Mouse (Mus musculus) embryo, embryonic 11.5 days (tissue): ENCODE results near the gene Tbcd.

ENCODE experiments used
- DNase-seq: peaks from one replicate; pipeline ENCODE4 v3.0.0-alpha.2; 2012; ENCODE audit warnings: low read depth, low spot score

The Tbcd gene

DNA sequence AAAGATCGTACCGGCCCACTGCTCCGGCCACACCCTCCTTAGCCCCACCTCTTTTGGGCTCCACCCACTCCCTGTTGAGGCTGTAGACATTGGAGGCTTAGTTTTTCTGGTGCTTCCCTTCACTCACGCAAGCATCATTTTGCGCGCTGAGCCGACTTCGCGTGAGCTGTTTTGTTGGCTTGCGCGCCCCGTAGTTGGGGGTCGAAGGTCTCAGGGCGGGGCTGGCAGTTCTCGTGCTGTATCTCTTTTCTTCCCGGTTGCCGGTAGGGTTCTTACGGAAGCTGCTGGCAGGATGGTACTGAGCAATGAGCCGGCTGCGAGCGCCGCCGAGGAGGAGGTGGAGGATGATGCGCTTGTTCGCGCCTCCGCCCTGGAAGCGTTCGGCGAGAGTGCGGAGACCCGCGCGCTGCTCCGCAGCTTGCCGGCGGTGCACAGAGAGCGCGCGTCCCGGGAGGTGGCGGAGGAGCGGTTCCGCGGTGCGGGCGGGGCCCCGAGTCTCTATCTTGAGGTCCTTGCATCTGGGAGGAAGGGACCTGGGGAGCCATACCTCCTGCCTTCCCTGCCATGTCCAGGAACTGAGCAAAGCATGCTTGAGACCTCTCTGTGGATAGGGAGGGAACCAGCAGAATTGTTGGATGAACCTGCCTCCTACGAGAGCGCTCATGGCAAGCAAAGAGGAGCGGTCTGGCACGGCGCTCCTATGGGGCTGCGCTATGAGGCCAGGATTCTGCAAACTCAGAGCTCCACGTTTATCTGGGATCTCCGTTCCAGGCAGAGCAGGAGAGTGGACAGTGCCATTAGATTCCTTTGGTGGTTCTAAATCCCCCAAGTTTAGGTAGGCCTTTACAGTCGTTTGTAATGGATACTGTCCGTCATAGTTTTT is at the start of gene Tbcd:
Gene Tbcd (plus strand): TSS at position 197 of the 883 bp plus-strand sequence.
- peak; percentile 89 for DNase-seq

DNA sequence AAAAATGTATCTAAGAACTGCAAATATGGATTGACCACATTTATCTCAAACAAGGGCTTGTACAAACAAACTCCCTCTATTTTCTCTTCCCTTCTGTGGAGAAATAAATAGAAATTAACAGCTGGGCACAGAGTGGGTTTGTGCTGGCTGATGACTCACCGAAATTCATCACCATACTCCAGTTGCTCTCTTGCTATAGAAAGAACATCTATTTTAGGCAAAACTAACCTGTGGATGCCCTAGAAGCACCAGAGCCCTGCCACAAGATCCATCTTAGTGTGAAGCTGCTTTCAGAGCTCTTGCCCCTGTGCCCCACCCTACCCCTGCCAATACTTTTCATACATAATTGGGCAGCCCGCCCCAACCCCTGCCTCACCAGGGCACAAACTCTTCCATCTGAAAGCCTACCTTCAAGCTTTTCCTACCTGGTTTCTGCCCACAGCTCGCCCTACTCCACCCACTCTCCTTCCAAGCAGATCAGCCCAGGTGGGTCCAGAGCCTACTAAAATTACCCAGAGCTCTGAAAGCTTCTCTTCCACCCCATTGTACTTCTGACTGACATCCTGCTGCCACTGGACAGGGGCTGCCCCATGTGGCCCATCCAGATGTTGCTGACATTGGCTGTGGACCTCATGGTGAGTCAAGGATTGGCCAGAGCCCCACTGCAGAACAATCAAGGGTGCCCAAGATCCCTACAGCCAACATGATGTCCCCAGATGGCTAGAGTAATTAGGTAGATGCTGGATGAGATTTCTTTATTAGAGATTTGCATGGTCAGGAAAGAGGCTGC is 44.2 kb upstream of the Tbcd start:
- no peak for DNase-seq

DNA sequence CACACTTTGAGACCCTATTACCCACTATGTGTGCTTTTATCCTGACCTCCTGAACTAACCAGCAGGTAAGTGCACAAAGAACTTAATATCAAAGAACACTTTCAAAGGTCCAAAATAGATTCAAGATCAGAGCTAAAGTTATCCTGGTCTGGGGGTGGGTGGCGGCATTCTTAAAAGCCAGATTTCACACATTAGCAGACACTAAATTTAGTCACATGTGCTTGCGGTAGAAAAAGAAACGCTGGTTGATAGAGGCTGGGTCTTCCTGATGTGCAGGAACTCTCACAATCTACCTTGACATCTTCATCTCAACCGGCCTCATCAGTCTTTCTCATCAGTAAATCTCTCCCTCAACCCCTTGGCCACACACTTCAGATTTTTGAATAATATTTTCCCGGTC is 37.0 kb upstream of the Tbcd start:
- no peak for DNase-seq

DNA sequence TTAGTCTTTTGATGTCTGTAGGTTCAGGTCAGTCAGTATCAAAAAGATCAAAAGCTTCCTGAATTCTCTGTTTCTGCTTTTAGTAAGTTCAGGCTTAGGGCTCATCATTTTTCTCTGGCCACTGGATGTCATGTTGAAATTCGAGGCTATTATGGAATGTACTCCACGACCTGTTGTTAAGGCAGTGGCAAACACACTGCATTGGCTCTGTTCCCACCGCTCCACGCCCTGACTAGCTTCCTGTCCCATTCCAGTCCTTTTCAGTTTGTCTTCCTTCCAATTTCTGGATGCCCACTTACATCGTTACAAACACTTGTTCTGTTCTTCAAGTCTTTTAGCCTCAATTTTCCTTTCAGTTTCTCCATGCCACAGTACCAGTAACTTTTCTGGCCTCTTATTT is 36.4 kb upstream of the Tbcd start:
- DNase-seq: no peak

DNA sequence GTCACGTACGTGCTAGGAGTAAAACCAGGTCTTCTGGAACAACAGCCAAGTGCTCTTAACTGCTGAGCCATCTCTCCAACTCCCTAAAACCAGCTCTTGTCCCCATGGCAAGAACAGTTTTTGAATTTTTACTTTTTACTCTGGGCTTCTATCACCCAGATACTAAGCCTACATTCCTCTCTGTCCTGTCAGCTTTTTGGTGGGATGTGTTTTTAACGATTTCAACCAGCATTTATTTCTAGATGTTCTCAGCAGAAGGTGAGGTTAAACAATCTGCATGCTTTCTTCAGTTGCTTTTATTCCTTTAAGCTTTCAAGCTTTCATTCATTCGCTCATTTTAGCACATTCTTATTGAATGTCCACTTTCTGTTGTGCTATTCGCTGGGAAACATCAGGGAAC is 33.8 kb upstream of the Tbcd start:
- DNase-seq: no peak

DNA sequence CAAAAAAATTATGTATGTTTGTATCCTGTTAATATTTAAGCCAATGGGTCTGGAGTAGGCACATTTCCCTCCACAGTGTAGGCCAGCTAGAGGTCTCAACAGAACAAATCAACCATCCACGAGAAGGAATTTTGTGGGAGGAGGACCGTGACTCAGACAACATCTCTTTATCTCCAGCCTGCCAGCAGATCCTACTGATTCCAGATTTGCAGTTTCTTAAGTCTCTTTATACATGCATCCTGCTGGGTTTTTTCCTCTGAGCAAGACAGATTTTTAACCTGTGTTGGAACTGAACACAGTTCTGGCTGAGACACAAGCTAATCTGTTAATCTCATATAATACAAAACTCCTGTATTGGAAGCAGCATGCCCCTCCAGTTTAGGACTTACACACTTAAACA is 32.8 kb upstream of the Tbcd start:
- DNase-seq: no peak

DNA sequence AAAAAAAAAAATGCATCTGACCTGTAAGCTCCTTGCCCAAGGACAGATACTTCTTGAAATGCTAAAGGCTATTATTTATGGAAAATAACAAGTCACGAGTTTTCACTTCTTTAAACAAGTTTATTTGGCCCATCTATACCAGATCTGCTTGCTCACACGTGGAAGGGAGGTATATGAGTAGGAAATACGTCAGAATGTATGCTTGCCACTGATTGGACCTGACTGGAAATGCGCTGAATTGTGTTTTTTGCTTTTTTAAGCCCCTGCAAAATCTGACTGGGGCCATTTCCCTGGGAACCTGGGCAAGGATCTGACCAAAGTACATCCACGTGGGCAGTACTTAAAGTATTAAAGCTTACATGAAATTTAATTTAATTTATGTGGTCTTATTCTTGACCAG is 31.4 kb upstream of the Tbcd start:
- no peak for DNase-seq

DNA sequence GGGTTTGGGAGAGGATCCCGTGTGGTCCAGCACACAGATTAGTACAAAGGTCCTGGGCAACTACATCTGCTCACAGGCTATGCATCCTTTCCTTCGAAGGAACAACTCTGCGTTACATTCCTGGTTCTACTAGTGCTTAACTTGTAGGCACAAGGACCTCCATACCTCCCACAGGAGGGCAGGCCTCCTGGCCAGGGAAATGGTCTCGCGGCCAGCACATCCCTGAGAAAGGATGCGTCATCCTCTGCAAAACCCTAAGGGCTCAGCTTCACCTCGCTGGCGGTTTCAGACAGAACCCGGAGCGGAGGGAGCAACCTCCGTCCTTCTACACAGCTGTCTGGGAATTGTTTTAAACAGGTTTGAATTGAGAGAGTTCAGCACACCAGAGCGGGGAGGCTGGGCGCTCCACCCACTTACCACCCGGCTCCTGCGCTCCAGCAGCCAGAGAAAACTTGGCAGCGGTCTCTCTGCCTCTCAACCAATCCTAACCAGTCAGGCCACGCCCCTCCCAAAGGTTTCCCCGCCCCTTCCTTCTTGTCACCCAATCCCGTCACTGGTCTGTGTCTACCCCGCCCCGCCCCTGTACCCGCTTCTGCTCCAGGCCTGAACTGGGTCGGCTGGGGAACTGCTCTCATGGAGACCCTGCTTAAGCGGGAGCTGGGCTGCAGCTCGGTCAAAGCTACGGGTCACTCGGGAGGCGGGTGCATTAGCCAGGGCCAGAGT is 30.8 kb upstream of the Tbcd start, which contains the start of gene Fn3krp:
Gene Fn3krp (plus strand): TSS at position 572 of the 723 bp plus-strand sequence.
- DNase-seq: peak; percentile 96

DNA sequence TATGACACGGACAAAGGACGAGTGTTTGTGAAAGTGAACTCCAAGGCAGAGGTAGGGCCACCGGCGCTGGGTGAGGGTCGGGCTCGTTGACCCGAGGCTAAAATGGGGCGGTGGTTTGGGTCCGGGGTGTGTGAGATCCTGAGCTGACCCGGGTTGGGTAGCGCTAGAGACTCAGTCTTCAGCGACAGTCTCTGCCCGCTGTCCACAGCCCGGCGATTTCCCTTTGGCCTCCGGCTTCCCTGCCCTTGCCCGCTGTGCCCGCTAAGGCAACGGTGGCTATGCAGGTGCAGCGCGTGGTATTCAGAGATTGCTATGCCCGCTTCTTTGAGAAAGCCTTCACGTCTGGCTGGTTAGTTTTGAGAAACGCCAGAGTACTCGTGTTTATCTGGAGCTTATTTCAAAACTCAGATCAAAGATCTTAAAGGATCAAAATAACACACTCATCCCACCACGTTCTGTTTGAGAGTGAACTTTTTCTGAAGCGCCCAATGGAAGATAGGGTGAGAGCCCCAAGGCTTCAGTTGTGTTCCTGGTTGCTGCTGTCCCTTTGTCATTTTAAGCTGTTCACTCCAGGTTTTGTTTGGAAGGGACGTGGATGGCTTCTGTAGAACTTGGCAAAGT is 30.1 kb upstream of the Tbcd start:
- DNase-seq: no peak

DNA sequence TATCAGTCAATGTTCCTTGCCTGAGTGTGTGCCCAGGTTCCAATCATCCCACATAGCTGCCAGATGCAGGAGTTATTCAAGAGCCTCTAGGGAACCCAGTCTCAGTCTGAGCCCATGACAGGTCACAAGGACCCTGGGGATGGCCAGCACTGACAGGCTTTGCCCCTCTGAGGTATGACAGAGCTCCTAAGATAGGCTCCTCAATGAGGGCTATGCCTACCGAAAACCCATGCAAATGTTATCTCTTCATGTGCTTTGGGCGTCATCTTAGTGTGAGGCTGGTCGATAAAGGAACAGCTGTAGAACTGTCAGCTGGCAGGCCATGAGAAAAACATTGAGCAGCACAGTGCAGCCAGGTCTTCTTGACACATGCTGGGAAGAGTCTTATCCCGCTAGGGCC is 18.4 kb upstream of the Tbcd start:
- no peak for DNase-seq

DNA sequence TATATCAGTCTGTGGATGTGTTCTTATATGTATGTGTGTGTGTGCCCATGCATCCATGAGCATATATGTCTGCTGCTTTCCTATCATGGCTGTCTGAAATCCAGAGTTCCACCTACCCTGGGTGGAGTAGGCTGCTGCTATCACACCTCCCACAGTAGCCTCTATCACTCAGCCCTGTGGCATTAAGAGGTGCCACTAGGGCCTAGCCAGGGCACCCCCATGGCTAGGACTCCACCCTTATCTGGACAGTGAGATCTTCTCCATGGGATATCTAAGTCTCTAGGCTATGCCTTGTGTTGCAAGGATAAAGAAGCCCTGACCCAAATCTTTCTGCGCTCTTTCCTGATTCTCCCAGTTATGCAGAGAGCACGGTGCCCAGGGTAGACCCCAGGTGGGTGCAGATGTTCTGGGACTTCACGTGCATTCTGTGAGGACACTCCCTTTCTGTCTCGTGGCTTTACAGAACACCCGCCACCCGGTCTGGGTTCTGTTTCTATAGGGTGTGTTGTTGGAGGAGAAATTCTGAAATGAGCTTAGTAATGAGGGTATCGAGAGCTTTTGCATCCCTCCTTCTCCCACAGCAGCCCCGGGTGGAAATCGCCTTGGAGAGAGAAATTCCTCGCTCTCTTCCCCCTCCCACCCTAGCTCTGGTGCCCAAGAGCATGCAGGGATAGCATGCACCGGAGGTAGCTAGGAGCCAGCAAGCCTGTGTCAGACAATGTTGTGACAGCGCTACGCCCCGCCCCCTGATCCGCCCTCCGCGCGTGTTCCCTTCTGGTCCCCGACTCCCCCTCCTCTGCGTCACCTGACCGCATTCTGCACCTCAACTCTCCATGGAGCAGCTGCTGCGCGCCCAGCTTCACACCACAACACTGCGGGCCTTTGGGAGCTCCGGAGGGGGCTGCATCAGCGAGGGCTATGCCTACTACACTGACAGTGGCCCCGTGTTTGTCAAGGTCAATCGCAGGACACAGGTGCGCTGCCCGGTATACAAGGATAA is 17.3 kb upstream of the Tbcd start, which contains the start of gene Fn3k:
Gene Fn3k (plus strand): TSS at position 758 of the 1,000 bp plus-strand sequence.
- peak; percentile 61 for DNase-seq

DNA sequence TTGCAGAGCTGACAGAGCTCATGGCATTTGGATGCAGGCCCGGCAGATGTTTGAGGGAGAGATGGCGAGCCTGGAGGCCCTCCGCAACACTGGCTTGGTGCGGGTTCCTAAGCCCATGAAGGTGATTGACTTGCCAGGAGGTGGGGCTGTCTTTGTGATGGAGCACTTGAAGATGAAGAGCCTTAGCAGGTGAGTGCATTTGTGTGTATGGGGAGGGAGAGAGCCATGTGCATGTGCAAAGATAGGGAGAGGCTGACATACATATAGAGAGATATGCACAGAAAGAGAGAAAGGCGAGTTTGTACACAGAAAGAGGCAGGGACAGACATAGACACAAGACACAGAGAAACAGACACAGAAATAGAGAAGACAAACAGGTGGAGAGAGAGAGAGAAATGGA is 14.5 kb upstream of the Tbcd start:
- DNase-seq: no peak

DNA sequence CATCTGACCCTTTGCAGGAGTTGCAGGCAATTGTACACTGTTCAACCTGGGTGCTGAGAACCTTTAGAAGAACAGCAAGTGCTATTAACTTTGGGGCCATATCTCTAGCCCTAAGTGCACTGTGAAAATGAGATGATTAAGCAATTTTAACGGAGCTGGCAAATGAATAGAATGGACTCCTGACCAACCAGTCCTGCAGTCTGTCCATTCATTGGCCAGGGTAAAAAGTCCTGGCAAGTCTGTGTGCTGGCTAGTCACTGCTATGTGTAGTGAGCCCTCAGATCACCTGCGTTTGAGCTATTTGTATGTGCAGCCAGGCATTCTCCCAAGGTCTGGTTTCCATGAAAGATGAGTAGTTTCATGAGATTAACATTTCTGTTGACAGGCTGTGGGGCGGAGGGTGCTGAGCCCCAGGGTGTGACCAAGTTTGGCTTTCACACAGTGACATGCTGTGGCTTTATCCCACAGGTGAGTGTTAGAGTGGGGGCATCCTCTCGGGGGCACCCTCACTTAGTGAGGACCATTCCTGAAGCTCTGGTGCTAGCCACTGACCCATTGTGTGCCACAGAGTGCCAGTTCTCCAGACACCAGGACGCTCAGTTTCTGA is 12.0 kb upstream of the Tbcd start:
- DNase-seq: no peak

DNA sequence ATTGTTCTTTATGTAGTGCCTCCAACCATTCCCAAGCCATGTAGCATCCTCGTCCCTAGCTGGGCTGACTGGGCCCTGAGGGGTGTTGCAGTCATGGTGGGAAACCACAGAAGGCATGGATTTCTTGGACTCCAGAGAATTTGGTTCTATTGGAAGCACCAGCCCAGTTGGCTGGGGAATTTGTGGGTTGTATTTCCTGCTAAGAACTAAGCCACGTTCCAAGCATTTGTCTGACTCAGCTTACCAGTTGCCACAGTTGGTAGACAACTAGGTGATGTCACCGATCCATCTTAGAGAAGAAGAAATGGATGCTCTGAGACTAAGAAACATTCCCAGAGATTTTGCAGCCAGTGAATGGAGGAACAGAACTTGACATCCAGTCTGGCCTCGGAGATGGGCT is 10.1 kb upstream of the Tbcd start:
- DNase-seq: no peak

DNA sequence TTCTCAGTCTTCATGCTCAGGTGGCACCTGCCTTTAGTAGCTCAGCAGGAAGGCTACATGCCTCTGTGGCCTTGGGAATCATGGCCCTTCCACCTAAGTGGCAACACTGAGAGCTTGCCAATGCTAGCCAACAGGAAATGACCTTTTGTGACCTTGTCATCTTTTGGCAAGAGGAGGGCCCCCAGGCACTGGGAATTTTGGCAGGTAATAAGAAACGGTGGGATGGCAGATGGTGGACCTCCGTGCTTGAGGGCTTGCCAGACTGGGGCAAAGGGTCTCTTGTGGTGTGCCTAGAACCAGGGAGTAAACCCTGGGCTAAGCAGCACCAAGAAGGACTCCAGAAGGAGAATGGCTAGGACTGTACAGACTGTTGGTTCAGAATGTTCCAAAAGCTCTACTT is 9.7 kb upstream of the Tbcd start:
- no peak for DNase-seq

DNA sequence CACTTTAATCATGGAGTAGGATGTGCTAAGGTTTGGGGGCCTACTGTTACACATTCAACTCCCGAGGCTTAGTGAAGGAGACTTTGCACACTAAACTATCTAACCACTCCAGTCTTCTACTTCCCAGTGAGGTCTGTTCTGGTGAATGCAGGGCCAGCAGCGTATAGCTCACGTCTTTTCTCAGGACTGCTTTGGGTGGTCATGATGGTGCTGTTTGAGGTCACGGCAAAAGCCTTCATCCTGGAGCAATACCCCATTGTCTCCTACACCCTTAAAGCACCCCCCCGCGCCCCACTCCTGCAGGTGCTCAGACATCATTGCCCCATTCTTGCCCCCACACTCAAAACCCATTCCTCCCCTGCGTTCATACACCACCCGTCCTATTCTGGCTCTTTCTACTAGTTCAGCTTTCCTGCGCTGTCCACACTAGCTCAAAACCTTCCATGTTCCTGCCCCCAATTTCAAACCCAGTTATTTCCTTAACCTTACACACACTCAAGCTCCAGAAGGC is 478 bp upstream of the Tbcd start:
- no peak for DNase-seq

DNA sequence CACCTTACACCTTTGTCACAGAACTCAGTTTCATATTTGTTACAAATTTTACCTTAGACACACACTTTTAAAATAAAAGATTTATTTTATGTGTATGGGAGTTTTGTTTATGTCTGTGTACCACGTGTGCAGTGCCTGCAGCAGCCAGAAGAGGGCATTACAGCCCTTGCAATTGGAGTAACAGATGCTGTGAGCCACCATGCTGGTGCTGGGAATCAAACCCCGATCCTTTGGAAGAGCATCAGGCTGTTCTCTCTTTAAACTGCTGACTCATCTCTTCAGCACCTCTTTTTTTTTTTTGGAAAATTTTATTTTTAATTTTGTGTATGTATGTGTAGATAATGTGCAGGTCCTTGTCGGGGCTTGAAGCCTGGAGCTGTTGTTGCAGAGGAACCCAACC is 6.1 kb downstream of the Tbcd start:
- DNase-seq: no peak

DNA sequence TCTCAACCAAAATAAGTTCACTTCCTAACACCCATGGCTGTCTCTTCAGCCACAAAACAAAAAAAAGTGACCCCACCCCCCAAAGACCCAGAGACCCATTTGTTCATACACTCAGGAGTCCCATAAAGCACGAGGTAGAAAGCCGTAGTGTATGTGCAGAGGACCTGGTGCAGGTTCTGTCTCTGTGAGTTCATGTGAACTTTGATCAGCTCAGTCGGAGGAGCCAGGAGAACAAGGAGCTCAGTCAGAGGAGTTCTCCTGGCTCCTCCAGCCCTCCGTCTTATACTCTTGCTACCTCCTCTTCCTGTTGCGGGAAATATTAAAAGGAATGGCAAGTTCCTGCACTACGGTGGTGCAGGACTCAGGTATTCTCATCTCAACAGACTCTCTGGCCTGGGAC is 15.7 kb downstream of the Tbcd start:
- no peak for DNase-seq

DNA sequence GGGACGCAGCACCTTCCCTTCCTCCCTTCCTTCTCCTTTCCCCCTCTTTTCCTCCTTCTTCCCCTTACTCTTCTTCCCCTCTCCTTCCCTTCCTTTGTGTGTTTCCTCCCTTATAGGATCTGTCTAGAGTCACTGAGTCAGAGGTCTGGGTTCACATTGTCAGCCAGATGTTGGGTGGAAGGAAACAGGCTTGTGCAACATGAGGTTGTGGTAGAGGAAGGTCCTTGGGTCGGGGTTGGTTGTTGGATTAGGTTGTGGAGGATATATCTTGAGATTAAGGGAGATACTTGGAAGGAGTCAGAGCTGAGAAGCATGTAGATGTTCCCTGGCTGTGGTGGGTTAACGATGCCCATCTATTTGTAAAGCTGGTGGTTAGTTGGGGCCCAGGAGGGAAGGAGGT is 23.1 kb downstream of the Tbcd start:
- DNase-seq: no peak
